Mouse (Mus musculus): ENCODE results near the gene Specc1l. TPM values are rescaled to one million over a fixed set of nuclear protein-coding genes. Genes with fewer than 3 reads are reported as not detected.
"Not testable (repeated sequence)": the region's sequence is repeated elsewhere in the genome, so short reads cannot be mapped to it uniquely, and the experiment has no call there.

The Specc1l gene
- total RNA-seq, 2 experiments from 2014 or later = 44.2 to 46.6 TPM

- intact Hi-C loops (cut with DNase I) = no loop called here
- DNase-seq (ENCODE audit: extremely low spot score in 1 of 2, low spot score in 2 of 2) = no peak
Measured at GRCm38 (mm10) chr10:75332268-75332667, 120.4 kb downstream of the Specc1l start.

- intact Hi-C loops (cut with DNase I) = no loop called here
- DNase-seq (ENCODE audit: extremely low spot score in 1 of 2, low spot score in 2 of 2) = no peak
Measured at GRCm38 (mm10) chr10:75333176-75333776, 121.4 kb downstream of the Specc1l start.

- intact Hi-C loops (cut with DNase I) = no loop called here
- no peak for DNase-seq (ENCODE audit: extremely low spot score in 1 of 2, low spot score in 2 of 2)
Measured at GRCm38 (mm10) chr10:75334175-75334574, 122.3 kb downstream of the Specc1l start.

- DNase-seq (ENCODE audit: extremely low spot score in 1 of 2, low spot score in 2 of 2) = no peak
- intact Hi-C loops (cut with DNase I) = no loop called here
Measured at GRCm38 (mm10) chr10:75335075-75335474, 123.2 kb downstream of the Specc1l start.

GRCm38 (mm10) chr10:75337231-75337630, 125.4 kb downstream of the Specc1l start:
- DNase-seq (ENCODE audit: extremely low spot score in 1 of 2, low spot score in 2 of 2) = no peak
- intact Hi-C loops (cut with DNase I) = no loop called here

- intact Hi-C loops (cut with DNase I) = no loop called here
- DNase-seq (ENCODE audit: extremely low spot score in 1 of 2, low spot score in 2 of 2) = no peak
Measured at GRCm38 (mm10) chr10:75338852-75339251, 127.0 kb downstream of the Specc1l start.

GRCm38 (mm10) chr10:75339377-75339776, 127.5 kb downstream of the Specc1l start:
- DNase-seq (ENCODE audit: extremely low spot score in 1 of 2, low spot score in 2 of 2) = no peak
- intact Hi-C loops (cut with DNase I) = no loop called here

GRCm38 (mm10) chr10:75341936-75342335, 130.1 kb downstream of the Specc1l start:
- intact Hi-C loops (cut with DNase I) = no loop called here
- DNase-seq (ENCODE audit: extremely low spot score in 1 of 2, low spot score in 2 of 2) = no peak

- DNase-seq (ENCODE audit: extremely low spot score in 1 of 2, low spot score in 2 of 2) = peak in 1 of 2 experiments; percentile 51
- intact Hi-C loops (cut with DNase I) = not testable (repeated sequence)
Measured at GRCm38 (mm10) chr10:75344563-75344962, 132.7 kb downstream of the Specc1l start.

- no peak for DNase-seq (ENCODE audit: extremely low spot score in 1 of 2, low spot score in 2 of 2)
- intact Hi-C loops (cut with DNase I) = no loop called here
Measured at GRCm38 (mm10) chr10:75345265-75345664, 133.4 kb downstream of the Specc1l start.

GRCm38 (mm10) chr10:75350564-75350963, 138.7 kb downstream of the Specc1l start:
- DNase-seq (ENCODE audit: extremely low spot score in 1 of 2, low spot score in 2 of 2) = no peak
- intact Hi-C loops (cut with DNase I) = no loop called here

GRCm38 (mm10) chr10:75352541-75352940, 140.7 kb downstream of the Specc1l start:
- intact Hi-C loops (cut with DNase I) = no loop called here
- DNase-seq (ENCODE audit: extremely low spot score in 1 of 2, low spot score in 2 of 2) = no peak

- intact Hi-C loops (cut with DNase I); DNase-seq (ENCODE audit: extremely low spot score in 1 of 2, low spot score in 2 of 2): not testable (repeated sequence)
Measured at GRCm38 (mm10) chr10:75353838-75354241, 142.0 kb downstream of the Specc1l start.

GRCm38 (mm10) chr10:75355341-75355740, 143.5 kb downstream of the Specc1l start:
- no peak for DNase-seq (ENCODE audit: extremely low spot score in 1 of 2, low spot score in 2 of 2)
- intact Hi-C loops (cut with DNase I) = no loop called here

Other genes starting within 250 kb of the Specc1l start
- 100 to 1,000 TPM; 164 TPM for gene Gnaz, start 244.9 kb upstream of the Specc1l start, total RNA-seq (2021)
- gene Rsph14, start 179.5 kb upstream of the Specc1l start, total RNA-seq (2021) = under 1 TPM; 0.53 to 0.64 TPM
- 10 to 100 TPM; 39.1 to 41.8 TPM for gene Rab36, start 175.0 kb upstream of the Specc1l start, total RNA-seq (2021)
- gene Bcr, start 151.5 kb upstream of the Specc1l start, total RNA-seq (2021) = 10 to 100 TPM; 73.1 to 76.3 TPM
- gene Adora2a, start 104.8 kb downstream of the Specc1l start, total RNA-seq (2021) = 10 to 100 TPM in 1 of 2 experiments, 1 to 10 TPM in 1; 7.9 to 22.1 TPM
- under 1 TPM; 0.32 to 0.51 TPM for gene Upb1, start 189.0 kb downstream of the Specc1l start, total RNA-seq (2021)